Mouse (Mus musculus) kidney, embryonic 15.5 days (tissue): ENCODE results near the gene F2r. TPM values are rescaled to one million over a fixed set of nuclear protein-coding genes. Genes with fewer than 3 reads are reported as not detected.

Experiments
- ATAC-seq: fragments of 200-750 bp; cut with Nextera tagmentation; replicated peaks from 2 replicates; pipeline ENCODE4 v1.8.0; 2017; ENCODE audit warnings: moderate TSS enrichment; ENCODE audit not compliant: low FRiP score
- H3K27ac ChIP-seq: fragments of 300-500 bp; sonication (generic); 2 replicates; pipeline ENCODE4 v1.5.1; 2015; ENCODE audit warnings: mild to moderate bottlenecking, inconsistent platforms
- H3K27me3 ChIP-seq: fragments of 300-500 bp; sonication (generic); 2 replicates; pipeline ENCODE4 v1.6.1; 2015; ENCODE audit warnings: inconsistent platforms
- H3K36me3 ChIP-seq: fragments of 300-500 bp; sonication (generic); 2 replicates; pipeline ENCODE4 v1.6.1; 2015; ENCODE audit warnings: inconsistent platforms
- H3K4me1 ChIP-seq: fragments of 300-500 bp; sonication (generic); 2 replicates; pipeline ENCODE4 v1.6.1; 2015; ENCODE audit warnings: inconsistent platforms
- H3K4me2 ChIP-seq: fragments of 300-500 bp; sonication (generic); 2 replicates; pipeline ENCODE4 v1.6.1; 2015; ENCODE audit warnings: moderate library complexity, mild to moderate bottlenecking, inconsistent platforms
- H3K4me3 ChIP-seq: fragments of 300-500 bp; sonication (generic); replicated peaks from 2 replicates; pipeline ENCODE4 v1.5.1; 2015; ENCODE audit warnings: mild to moderate bottlenecking, inconsistent platforms
- H3K9ac ChIP-seq: fragments of 300-500 bp; sonication (generic); 2 replicates; pipeline ENCODE4 v1.6.1; 2015; ENCODE audit warnings: mild to moderate bottlenecking, inconsistent platforms
- H3K9me3 ChIP-seq: fragments of 300-500 bp; sonication (generic); replicated peaks from 2 replicates; pipeline ENCODE4 v1.6.1; 2016; ENCODE audit warnings: inconsistent platforms
- WGBS: fragments of 180-500 bp; shearing (Covaris S2); methylation state at CpG from one replicate; pipeline ENCODE4 v1.1.7; 2015; ENCODE audit warnings: mixed read lengths; 5-methylcytosine and 5-hydroxymethylcytosine counted together
- polyA plus RNA-seq: library from polyadenylated mRNA; unstranded; fragments of >200 nt; fragmentation: Nextera tagmentation; extraction: Ambion mirVana; gene quantifications from 2 replicates; pipeline ENCODE4 v1.2.1, GENCODE M21; 2015

The F2r gene
- polyA plus RNA-seq, 1 experiment from 2014 or later, result 126 TPM

DNA sequence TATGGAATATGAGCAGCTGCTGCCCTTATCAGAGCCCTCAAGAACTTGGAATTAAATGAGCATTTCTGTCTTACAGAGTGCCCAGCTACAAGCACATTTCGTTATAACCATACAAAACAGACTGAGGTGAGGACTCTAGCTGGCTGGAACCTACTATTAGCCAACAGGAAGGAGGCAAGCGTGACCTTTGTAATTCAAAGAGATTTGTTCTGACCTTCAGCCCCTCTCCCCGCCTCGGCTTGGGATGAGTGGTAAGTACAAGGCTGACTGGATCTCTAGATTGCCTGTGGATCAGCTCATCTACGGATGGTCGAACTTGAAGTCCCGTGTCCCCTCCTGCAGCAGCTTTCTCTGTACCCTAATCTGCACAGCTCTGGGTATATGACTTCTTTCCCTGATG is 8.4 kb upstream of the F2r start:
- WGBS, result 52% methylated on average over 7 of the region's 7 CpGs
- Histone ChIP-seq H3K27me3 (no peaks in the 10 kb centered on the region), H3K4me2 (no peak overlapping the region)

GRCm38 (mm10) chr13:95623042-95623441 is 4.8 kb upstream of the F2r start:
- Histone ChIP-seq H3K9ac (no peak overlapping the region), H3K36me3 (no peaks in the 10 kb centered on the region), H3K27me3 (no peaks in the 10 kb centered on the region), H3K4me2 (no peak overlapping the region), H3K4me1 (peaks cover 5% of the 10 kb centered on the region), H3K27ac (no peak overlapping the region), H3K4me3 (no peak overlapping the region), H3K9me3 (no peaks in the 10 kb centered on the region)
- 84% methylated on average over 3 of the region's 3 CpGs for WGBS
- ATAC-seq, result no peak

More for the DNA sequence above, 8.4 kb upstream of the F2r start:
- Histone ChIP-seq H3K4me1 (no peaks in the 10 kb centered on the region), H3K9ac (no peak overlapping the region), H3K36me3 (0 out of 2 replicates have a peak, but pooled peaks cover 3% of the 10 kb centered on the region), H3K4me3 (no peak overlapping the region), H3K9me3 (no peaks in the 10 kb centered on the region), H3K27ac (no peak overlapping the region)
- ATAC-seq, result no peak

GRCm38 (mm10) chr13:95621563-95621962 is 3.3 kb upstream of the F2r start:
- peaks cover 11% of the 10 kb centered on the region for H3K4me1 ChIP-seq
- H3K4me2 ChIP-seq, result no peak overlapping the region
- no peaks in the 10 kb centered on the region for H3K27me3 ChIP-seq
- WGBS, result 90% methylated on average over 3 of the region's 3 CpGs
- H3K9ac ChIP-seq, result no peak overlapping the region
- no peak overlapping the region for H3K27ac ChIP-seq
- H3K36me3 ChIP-seq, result no peaks in the 10 kb centered on the region
- no peak for ATAC-seq
- no peaks in the 10 kb centered on the region for H3K9me3 ChIP-seq
- no peak overlapping the region for H3K4me3 ChIP-seq

GRCm38 (mm10) chr13:95618859-95619258 is 572 bp upstream of the F2r start:
- H3K4me2 ChIP-seq, result peak overlapping the region; percentile 69
- 8% methylated on average over 13 of the region's 13 CpGs for WGBS

DNA sequence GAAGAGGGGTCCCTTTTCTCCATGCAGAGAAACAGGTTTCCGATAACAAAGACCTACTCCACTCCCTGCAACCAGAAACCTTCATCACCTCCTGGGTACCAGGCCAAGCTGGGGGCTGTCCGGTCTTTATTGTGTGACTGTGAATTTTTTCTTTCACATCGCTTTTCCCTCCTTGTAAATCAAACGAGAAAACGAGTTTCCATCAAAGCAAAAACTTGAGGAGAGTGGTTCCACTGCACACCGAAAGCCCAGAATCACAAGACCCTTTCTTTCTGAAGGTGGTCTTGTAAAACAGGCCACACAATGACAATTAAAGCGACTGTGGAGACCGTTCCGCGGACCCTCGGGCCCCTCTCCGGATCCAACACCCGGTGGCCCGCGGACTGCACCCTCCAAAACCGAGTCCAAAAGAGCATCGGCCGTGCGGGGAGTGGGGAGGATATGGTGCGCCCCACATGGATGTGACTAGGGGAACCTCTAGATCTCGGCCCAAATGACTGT is 566 bp downstream of the F2r start:
- Histone ChIP-seq H3K9ac (peak overlapping the region; percentile 84), H3K27me3 (no peaks in the 10 kb centered on the region), H3K4me2 (peak overlapping the region; percentile 69), H3K4me1 (peaks cover 33% of the 10 kb centered on the region), H3K27ac (peak overlapping the region; percentile 90), H3K9me3 (no peaks in the 10 kb centered on the region), H3K4me3 (peak overlapping the region; percentile 72), H3K36me3 (peaks cover 4% of the 10 kb centered on the region; the same call in 1 of the 2 replicates)
- ATAC-seq, result peak; percentile 59
- WGBS, result under 1% methylated on average over 21 of the region's 21 CpGs

More at GRCm38 (mm10) chr13:95618859-95619258, 572 bp upstream of the F2r start:
- peak overlapping the region; percentile 90 for H3K27ac ChIP-seq
- H3K9me3 ChIP-seq, result no peaks in the 10 kb centered on the region
- peaks cover 33% of the 10 kb centered on the region for H3K4me1 ChIP-seq
- peak; percentile 1; the same call in 1 of the 2 replicates for ATAC-seq
- H3K9ac ChIP-seq, result peak overlapping the region; percentile 84
- H3K4me3 ChIP-seq, result peak overlapping the region; percentile 72
- H3K27me3 ChIP-seq, result no peaks in the 10 kb centered on the region
- peaks cover 4% of the 10 kb centered on the region; the same call in 1 of the 2 replicates for H3K36me3 ChIP-seq

DNA sequence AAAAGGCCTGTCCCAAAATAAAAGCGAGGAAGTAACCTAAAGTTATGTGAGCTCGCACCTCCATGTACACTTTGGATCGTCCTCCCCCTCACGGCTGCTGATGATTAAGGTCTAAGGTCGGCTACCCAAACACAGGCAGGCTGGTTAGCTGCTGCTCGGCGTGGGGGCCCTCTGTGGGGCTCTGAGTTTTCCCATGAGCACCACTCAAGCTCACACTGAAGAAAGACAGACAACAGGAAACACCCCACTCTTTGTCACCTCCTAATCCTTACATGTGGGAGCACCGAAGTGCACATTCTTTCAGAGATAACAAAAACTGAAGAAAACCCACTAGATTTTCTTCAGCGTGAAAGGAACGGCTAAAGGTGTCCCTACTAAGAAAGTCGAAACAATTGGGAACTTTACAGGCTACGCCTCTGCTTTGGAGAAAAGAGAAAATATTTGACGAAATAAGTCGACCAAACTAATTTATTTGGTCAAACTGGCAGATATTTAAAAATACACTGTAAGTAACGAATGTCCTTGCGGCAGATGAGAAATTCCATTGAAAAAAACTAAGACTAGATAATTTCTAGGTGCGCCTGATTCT is 1.1 kb downstream of the F2r start:
- ATAC-seq, result no peak; the same call in 1 of the 2 replicates
- Histone ChIP-seq H3K36me3 (peaks cover 6% of the 10 kb centered on the region; the same call in 1 of the 2 replicates), H3K4me2 (peak overlapping the region; percentile 69), H3K9ac (peak overlapping the region; percentile 84), H3K27me3 (no peaks in the 10 kb centered on the region), H3K4me3 (peak overlapping the region; percentile 72), H3K4me1 (peaks cover 35% of the 10 kb centered on the region), H3K9me3 (no peaks in the 10 kb centered on the region), H3K27ac (0 out of 2 replicates have a peak overlapping the region, but pooled peaks have one; percentile 57)
- WGBS, result 4% methylated on average over 17 of the region's 17 CpGs

- Histone ChIP-seq H3K4me3 (peak overlapping the region; percentile 72), H3K4me2 (peak overlapping the region; percentile 69), H3K9me3 (no peaks in the 10 kb centered on the region), H3K9ac (peak overlapping the region; percentile 84), H3K4me1 (peaks cover 41% of the 10 kb centered on the region), H3K27ac (peak overlapping the region; percentile 57), H3K36me3 (peaks cover 11% of the 10 kb centered on the region; the same call in 1 of the 2 replicates), H3K27me3 (no peaks in the 10 kb centered on the region)
- WGBS, result 11% methylated on average over 11 of the region's 11 CpGs
- ATAC-seq, result 0 out of 2 replicates have a peak, but pooled peaks have one; percentile 26
These were observed 1.8 kb downstream of the F2r start for GRCm38 (mm10) chr13:95616512-95616911.

DNA sequence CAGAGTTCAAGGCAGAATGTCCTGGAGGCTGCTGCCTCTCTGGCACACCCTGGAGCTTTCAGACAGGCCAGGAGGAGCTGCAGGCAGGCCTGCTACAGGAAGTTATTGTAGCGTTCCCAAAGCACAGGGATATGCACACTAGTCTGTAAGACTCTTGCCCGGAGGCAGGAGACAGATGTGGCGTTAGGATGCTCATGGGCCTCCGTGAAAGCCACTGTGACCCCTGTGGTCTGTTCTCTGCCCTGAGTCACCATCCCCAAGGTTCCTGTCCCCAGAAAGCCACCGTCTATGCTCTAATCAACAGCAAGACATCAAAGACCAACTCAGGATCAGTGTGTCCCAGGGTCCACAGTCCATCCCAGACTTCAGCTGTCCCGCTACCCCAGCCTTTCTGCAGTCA is 3.5 kb downstream of the F2r start:
- H3K9ac ChIP-seq, result no peak overlapping the region; the same call in 1 of the 2 replicates
- H3K27ac ChIP-seq, result no peak overlapping the region
- peaks cover 46% of the 10 kb centered on the region for H3K4me1 ChIP-seq
- no peaks in the 10 kb centered on the region for H3K27me3 ChIP-seq
- no peaks in the 10 kb centered on the region for H3K9me3 ChIP-seq
- peak overlapping the region; percentile 69 for H3K4me2 ChIP-seq
- peaks cover 21% of the 10 kb centered on the region; the same call in 1 of the 2 replicates for H3K36me3 ChIP-seq
- 58% methylated on average over 6 of the region's 6 CpGs for WGBS
- peak overlapping the region; percentile 3; the same call in 1 of the 2 replicates for H3K4me3 ChIP-seq
- no peak for ATAC-seq

GRCm38 (mm10) chr13:95612243-95612642 is 6.0 kb downstream of the F2r start:
- Histone ChIP-seq H3K9me3 (0 out of 2 replicates have a peak, but pooled peaks cover 4% of the 10 kb centered on the region), H3K9ac (no peak overlapping the region), H3K27ac (peak overlapping the region; percentile 46; the same call in 1 of the 2 replicates), H3K4me3 (no peak overlapping the region), H3K36me3 (peaks cover 31% of the 10 kb centered on the region), H3K27me3 (no peaks in the 10 kb centered on the region), H3K4me2 (no peak overlapping the region), H3K4me1 (peaks cover 41% of the 10 kb centered on the region)
- 82% methylated on average over 10 of the region's 10 CpGs for WGBS
- ATAC-seq, result no peak

- 0 out of 2 replicates have a peak, but pooled peaks cover 4% of the 10 kb centered on the region for H3K9me3 ChIP-seq
- no peak overlapping the region for H3K4me3 ChIP-seq
- peak; percentile 70; the same call in 1 of the 2 replicates for ATAC-seq
- H3K4me2 ChIP-seq, result no peak overlapping the region
- peaks cover 37% of the 10 kb centered on the region for H3K4me1 ChIP-seq
- H3K27me3 ChIP-seq, result no peaks in the 10 kb centered on the region
- H3K9ac ChIP-seq, result no peak overlapping the region
- H3K27ac ChIP-seq, result peak overlapping the region; percentile 46; the same call in 1 of the 2 replicates
- H3K36me3 ChIP-seq, result peaks cover 33% of the 10 kb centered on the region
- 72% methylated on average over 4 of the region's 4 CpGs for WGBS
These were observed 6.5 kb downstream of the F2r start for GRCm38 (mm10) chr13:95611752-95612151.

GRCm38 (mm10) chr13:95610786-95611562 is 7.3 kb downstream of the F2r start:
- ATAC-seq, result no peak
- Histone ChIP-seq H3K27ac (no peak overlapping the region), H3K9ac (no peak overlapping the region), H3K4me3 (no peak overlapping the region), H3K9me3 (0 out of 2 replicates have a peak, but pooled peaks cover 4% of the 10 kb centered on the region), H3K27me3 (no peaks in the 10 kb centered on the region), H3K4me1 (peaks cover 30% of the 10 kb centered on the region), H3K4me2 (no peak overlapping the region), H3K36me3 (peaks cover 40% of the 10 kb centered on the region)
- WGBS, result 82% methylated on average over 16 of the region's 16 CpGs

GRCm38 (mm10) chr13:95609088-95609420 is 9.2 kb downstream of the F2r start:
- H3K4me2 ChIP-seq, result no peak overlapping the region
- H3K4me3 ChIP-seq, result no peak overlapping the region
- 0 out of 2 replicates have a peak, but pooled peaks cover 4% of the 10 kb centered on the region for H3K9me3 ChIP-seq
- peaks cover 13% of the 10 kb centered on the region for H3K4me1 ChIP-seq
- H3K36me3 ChIP-seq, result peaks cover 57% of the 10 kb centered on the region
- no peak overlapping the region for H3K9ac ChIP-seq
- H3K27me3 ChIP-seq, result no peaks in the 10 kb centered on the region
- WGBS, result 87% methylated on average over 2 of the region's 2 CpGs
- no peak for ATAC-seq
- H3K27ac ChIP-seq, result no peak overlapping the region
